Mouse (Mus musculus): ENCODE measurements around the gene Fyn. TPM values are rescaled to one million over a fixed set of nuclear protein-coding genes. Genes with fewer than 3 reads are reported as not detected.
A peak's percentile ranks its signal among the peaks of the same experiment; 100 is the strongest.

The Fyn gene
- total and polyA plus RNA-seq, 2 experiments from 2014 or later = 95.2 to 120 TPM

DNA sequence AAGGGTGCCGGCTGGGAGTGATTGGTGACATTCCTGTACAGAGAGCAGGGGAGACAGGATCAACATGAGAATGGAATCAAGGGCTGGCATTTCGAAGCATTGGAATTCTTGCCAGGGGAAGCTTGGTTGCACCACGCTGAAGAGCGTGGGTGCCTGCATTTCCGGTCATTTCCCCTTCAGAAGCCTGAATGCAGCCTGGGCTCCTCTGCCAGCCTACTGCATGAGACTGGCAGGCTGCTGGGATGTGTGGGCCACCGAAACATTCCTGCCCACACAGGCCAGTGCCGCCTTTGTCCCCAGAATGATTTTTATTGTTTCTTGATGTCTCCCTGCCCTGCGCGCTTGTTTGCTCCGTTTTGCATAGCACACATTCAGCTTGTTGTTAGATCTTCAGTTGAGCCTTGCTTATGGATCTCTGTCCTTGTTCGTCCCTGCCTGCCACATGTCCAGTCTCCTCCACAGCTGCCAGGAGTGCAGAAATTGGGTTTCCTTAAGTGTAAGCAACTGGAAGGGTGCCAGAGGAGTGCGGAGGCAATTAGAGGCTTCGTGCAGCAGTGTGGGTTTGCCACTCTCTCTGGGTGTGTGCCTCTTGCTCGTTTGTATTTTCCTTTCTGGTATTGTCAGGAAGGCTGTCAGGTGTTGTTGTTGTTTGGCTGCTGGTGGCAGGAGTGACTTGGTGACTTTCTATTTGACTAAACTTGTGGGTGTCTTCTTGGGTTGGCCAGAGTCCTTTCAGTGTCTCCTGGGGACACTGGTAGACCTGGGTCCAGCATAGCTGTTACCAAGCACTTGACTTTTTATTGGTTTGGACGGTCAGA, 103.3 kb downstream of the Fyn start:
- Histone ChIP-seq H3K4me2 (ENCODE audit: low read depth, low read length) (peak overlapping the region; percentile 32), H3K9me3 (ENCODE audit: low read length) (no peaks in the 10 kb centered on the region), H3K9ac (replicated peaks; ENCODE audit: low read length) (no peak overlapping the region; the same call in 1 of the 2 replicates), H3K36me3 (ENCODE audit: insufficient read depth, low read length) (no peaks in the 10 kb centered on the region), H3K4me1 (ENCODE audit: insufficient read depth, low read length) (peaks cover 12% of the 10 kb centered on the region; the same call in 1 of the 2 replicates), H3K27ac (peak overlapping the region; percentile 78), H3K4me3 (ENCODE audit: low read length) (no peak overlapping the region), H3K27me3 (ENCODE audit: insufficient read depth, low read length) (no peaks in the 10 kb centered on the region)
- ATAC-seq = peak; percentile 76
- DNase-seq (ENCODE audit: low spot score) = peak; percentile 72
- no peak for TF ChIP-seq CTCF (IDR thresholded peaks at IDR 0.05; ENCODE audit: low read depth)
- 18% methylated on average over 15 of the region's 15 CpGs for WGBS

GRCm38 (mm10) chr10:39472923-39473322, 104.3 kb downstream of the Fyn start:
- no peaks in the 10 kb centered on the region for H3K36me3 ChIP-seq (ENCODE audit: insufficient read depth, low read length)
- no peak for DNase-seq (ENCODE audit: low spot score)
- no peak overlapping the region for H3K27ac ChIP-seq
- H3K4me2 ChIP-seq (ENCODE audit: low read depth, low read length) = no peak overlapping the region
- no peak for ATAC-seq
- H3K4me3 ChIP-seq (ENCODE audit: low read length) = no peak overlapping the region
- H3K9ac ChIP-seq (replicated peaks; ENCODE audit: low read length) = no peak overlapping the region
- no peaks in the 10 kb centered on the region for H3K9me3 ChIP-seq (ENCODE audit: low read length)
- no peaks in the 10 kb centered on the region for H3K27me3 ChIP-seq (ENCODE audit: insufficient read depth, low read length)
- WGBS = 43% methylated on average over 7 of the region's 7 CpGs
- no peak for TF ChIP-seq CTCF (IDR thresholded peaks at IDR 0.05; ENCODE audit: low read depth)
- peaks cover 12% of the 10 kb centered on the region; the same call in 1 of the 2 replicates for H3K4me1 ChIP-seq (ENCODE audit: insufficient read depth, low read length)

- H3K9ac ChIP-seq (replicated peaks; ENCODE audit: low read length) = no peak overlapping the region
- TF ChIP-seq CTCF (IDR thresholded peaks at IDR 0.05; ENCODE audit: low read depth) = no peak
- WGBS = 81% methylated on average over 1 of the region's 1 CpGs
- H3K36me3 ChIP-seq (ENCODE audit: insufficient read depth, low read length) = no peaks in the 10 kb centered on the region
- no peak for DNase-seq (ENCODE audit: low spot score)
- H3K27me3 ChIP-seq (ENCODE audit: insufficient read depth, low read length) = no peaks in the 10 kb centered on the region
- ATAC-seq = no peak
- no peak overlapping the region for H3K27ac ChIP-seq
- no peaks in the 10 kb centered on the region for H3K9me3 ChIP-seq (ENCODE audit: low read length)
- H3K4me2 ChIP-seq (ENCODE audit: low read depth, low read length) = no peak overlapping the region
- H3K4me1 ChIP-seq (ENCODE audit: insufficient read depth, low read length) = peaks cover 4% of the 10 kb centered on the region
- no peak overlapping the region for H3K4me3 ChIP-seq (ENCODE audit: low read length)
These were observed 110.7 kb downstream of the Fyn start for GRCm38 (mm10) chr10:39479361-39479760.

DNA sequence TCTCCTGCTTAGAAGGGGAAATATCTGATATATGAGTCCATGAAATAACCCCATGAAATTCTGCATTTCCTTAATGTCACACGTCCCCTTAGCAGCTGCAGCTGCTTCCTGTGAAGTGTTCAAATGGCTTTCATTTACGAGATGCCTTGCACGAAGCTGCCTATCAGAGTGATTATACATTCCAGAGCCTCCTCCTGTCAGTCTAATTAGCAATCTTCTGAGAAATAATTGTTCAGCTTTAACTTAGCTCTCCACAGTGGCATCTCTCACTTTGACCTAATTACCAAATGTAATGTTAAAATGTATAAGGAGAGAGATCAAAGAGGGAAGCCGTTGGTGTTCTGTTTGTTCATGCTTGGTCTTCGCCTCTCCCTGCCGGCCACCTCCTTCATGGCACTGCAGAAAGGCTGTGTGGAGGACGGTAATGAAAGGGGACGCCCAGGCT, 115.7 kb downstream of the Fyn start:
- Histone ChIP-seq H3K36me3 (ENCODE audit: insufficient read depth, low read length) (no peaks in the 10 kb centered on the region), H3K4me1 (ENCODE audit: insufficient read depth, low read length) (peaks cover 32% of the 10 kb centered on the region), H3K27ac (peak overlapping the region; percentile 56; the same call in 1 of the 2 replicates), H3K9me3 (ENCODE audit: low read length) (no peaks in the 10 kb centered on the region), H3K4me3 (ENCODE audit: low read length) (no peak overlapping the region), H3K9ac (replicated peaks; ENCODE audit: low read length) (no peak overlapping the region), H3K4me2 (ENCODE audit: low read depth, low read length) (peak overlapping the region; percentile 33; the same call in 1 of the 2 replicates), H3K27me3 (ENCODE audit: insufficient read depth, low read length) (no peaks in the 10 kb centered on the region)
- WGBS = 14% methylated on average over 8 of the region's 8 CpGs
- peak; percentile 58 for ATAC-seq
- TF ChIP-seq CTCF (IDR thresholded peaks at IDR 0.05; ENCODE audit: low read depth) = 0 out of 2 replicates have a peak, but pooled peaks have one; percentile 5
- peak; percentile 43 for DNase-seq (ENCODE audit: low spot score)

- Histone ChIP-seq H3K9ac (replicated peaks; ENCODE audit: low read length) (no peak overlapping the region), H3K4me3 (ENCODE audit: low read length) (no peak overlapping the region), H3K9me3 (ENCODE audit: low read length) (no peaks in the 10 kb centered on the region), H3K27me3 (ENCODE audit: insufficient read depth, low read length) (no peaks in the 10 kb centered on the region), H3K4me2 (ENCODE audit: low read depth, low read length) (peak overlapping the region; percentile 33; the same call in 1 of the 2 replicates), H3K36me3 (ENCODE audit: insufficient read depth, low read length) (no peaks in the 10 kb centered on the region), H3K4me1 (ENCODE audit: insufficient read depth, low read length) (peaks cover 32% of the 10 kb centered on the region), H3K27ac (peak overlapping the region; percentile 56; the same call in 1 of the 2 replicates)
- peak; percentile 56 for DNase-seq (ENCODE audit: low spot score)
- 13% methylated on average over 6 of the region's 6 CpGs for WGBS
- TF ChIP-seq CTCF (IDR thresholded peaks at IDR 0.05; ENCODE audit: low read depth) = no peak
- ATAC-seq = peak; percentile 60
These were observed 116.2 kb downstream of the Fyn start for GRCm38 (mm10) chr10:39484892-39485291.

- no peak for DNase-seq (ENCODE audit: low spot score)
- H3K4me2 ChIP-seq (ENCODE audit: low read depth, low read length) = no peak overlapping the region
- H3K4me3 ChIP-seq (ENCODE audit: low read length) = no peak overlapping the region
- no peak overlapping the region for H3K9ac ChIP-seq (replicated peaks; ENCODE audit: low read length)
- 0 out of 2 replicates have a peak overlapping the region, but pooled peaks have one; percentile 56 for H3K27ac ChIP-seq
- H3K9me3 ChIP-seq (ENCODE audit: low read length) = no peaks in the 10 kb centered on the region
- 61% methylated on average over 4 of the region's 4 CpGs for WGBS
- ATAC-seq = no peak
- TF ChIP-seq CTCF (IDR thresholded peaks at IDR 0.05; ENCODE audit: low read depth) = no peak
- no peaks in the 10 kb centered on the region for H3K27me3 ChIP-seq (ENCODE audit: insufficient read depth, low read length)
- H3K4me1 ChIP-seq (ENCODE audit: insufficient read depth, low read length) = peaks cover 35% of the 10 kb centered on the region
- no peaks in the 10 kb centered on the region for H3K36me3 ChIP-seq (ENCODE audit: insufficient read depth, low read length)
These were observed 117.3 kb downstream of the Fyn start for GRCm38 (mm10) chr10:39485939-39486338.
